Mouse (Mus musculus): ENCODE measurements around the gene Col5a1.

GRCm38 (mm10) chr2:27905411-27905810, 19.2 kb downstream of the Col5a1 start:
- TF ChIP-seq POLR2AphosphoS5 (IDR thresholded peaks at IDR 0.05; ENCODE audit: insufficient replicate concordance, low read depth, low read length) = no peak
- no peak for TF ChIP-seq CTCF (IDR thresholded peaks at IDR 0.05; ENCODE audit: low read depth, low read length)
- no peak for TF ChIP-seq GATA1 (IDR thresholded peaks at IDR 0.05; ENCODE audit: borderline replicate concordance, low read length)
- TF ChIP-seq TAL1 (conservative IDR thresholded peaks at IDR 0.05; ENCODE audit: low read depth, low read length) = no peak
- no peak for TF ChIP-seq GATA2 (IDR thresholded peaks at IDR 0.05; ENCODE audit: borderline replicate concordance, low read depth, low read length)
